Mouse (Mus musculus) forebrain, embryonic 14.5 days (tissue): ENCODE results near the gene Usp33. TPM values are rescaled to one million over a fixed set of nuclear protein-coding genes. Genes with fewer than 3 reads are reported as not detected.
A peak's percentile ranks its signal among the peaks of the same experiment; 100 is the strongest.

Source experiments
- ATAC-seq: fragments of 200-750 bp; cut with Nextera tagmentation; 2 replicates; pipeline ENCODE4 v1.8.0; 2017; ENCODE audit warnings: mild to moderate bottlenecking, moderate library complexity
- DNase-seq: peaks from one replicate; pipeline ENCODE4 v3.0.0-alpha.2; 2015; ENCODE audit warnings: low spot score
- H3K27ac ChIP-seq: fragments of 300-500 bp; sonication (generic); 2 replicates; pipeline ENCODE4 v1.5.1; 2014; ENCODE audit warnings: low read depth, mild to moderate bottlenecking, control low read depth, low read length, moderate library complexity
- H3K27me3 ChIP-seq: fragments of 300-500 bp; sonication (generic); replicated peaks from 2 replicates; pipeline ENCODE4 v1.6.1; 2014; ENCODE audit warnings: low read length, control low read depth, mixed read lengths; ENCODE audit not compliant: control insufficient read depth, insufficient read depth
- H3K36me3 ChIP-seq: fragments of 300-500 bp; sonication (generic); 2 replicates; pipeline ENCODE4 v1.6.1; 2014; ENCODE audit warnings: low read length, control low read depth; ENCODE audit not compliant: control insufficient read depth, insufficient read depth
- H3K4me1 ChIP-seq: fragments of 300-500 bp; sonication (generic); 2 replicates; pipeline ENCODE4 v1.6.1; 2014; ENCODE audit warnings: antibody characterized with exemption, low read length, control low read depth; ENCODE audit not compliant: control insufficient read depth, insufficient read depth
- H3K4me2 ChIP-seq: fragments of 300-500 bp; sonication (generic); 2 replicates; pipeline ENCODE4 v1.6.1; 2014; ENCODE audit warnings: mild to moderate bottlenecking, control low read depth, low read length
- H3K4me3 ChIP-seq: fragments of 300-500 bp; sonication (generic); 2 replicates; pipeline ENCODE4 v1.5.1; 2014; ENCODE audit warnings: low read depth, low read length, control low read depth
- H3K9ac ChIP-seq: fragments of 300-500 bp; sonication (generic); 2 replicates; pipeline ENCODE4 v1.6.1; 2014; ENCODE audit warnings: mild to moderate bottlenecking, low read length, control low read depth, moderate library complexity
- H3K9me3 ChIP-seq: fragments of 300-500 bp; sonication (generic); replicated peaks from 2 replicates; pipeline ENCODE4 v1.6.1; 2016; ENCODE audit warnings: low read length, control low read depth, mixed read lengths; ENCODE audit not compliant: control insufficient read depth
- WGBS: fragments of 180-500 bp; shearing (Covaris S2); extraction: QIAGEN DNeasy Blood & Tissue Kit; methylation state at CpG from one replicate; pipeline ENCODE4 v1.1.7; 2014; 5-methylcytosine and 5-hydroxymethylcytosine counted together
- polyA plus RNA-seq: library from polyadenylated mRNA; unstranded; fragments of >200 nt; fragmentation: Nextera tagmentation; extraction: Ambion mirVana; gene quantifications from 2 replicates; pipeline ENCODE4 v1.2.1, GENCODE M21; 2014

The Usp33 gene
- polyA plus RNA-seq = 85.4 and 97.3 TPM in 2 replicates

DNA sequence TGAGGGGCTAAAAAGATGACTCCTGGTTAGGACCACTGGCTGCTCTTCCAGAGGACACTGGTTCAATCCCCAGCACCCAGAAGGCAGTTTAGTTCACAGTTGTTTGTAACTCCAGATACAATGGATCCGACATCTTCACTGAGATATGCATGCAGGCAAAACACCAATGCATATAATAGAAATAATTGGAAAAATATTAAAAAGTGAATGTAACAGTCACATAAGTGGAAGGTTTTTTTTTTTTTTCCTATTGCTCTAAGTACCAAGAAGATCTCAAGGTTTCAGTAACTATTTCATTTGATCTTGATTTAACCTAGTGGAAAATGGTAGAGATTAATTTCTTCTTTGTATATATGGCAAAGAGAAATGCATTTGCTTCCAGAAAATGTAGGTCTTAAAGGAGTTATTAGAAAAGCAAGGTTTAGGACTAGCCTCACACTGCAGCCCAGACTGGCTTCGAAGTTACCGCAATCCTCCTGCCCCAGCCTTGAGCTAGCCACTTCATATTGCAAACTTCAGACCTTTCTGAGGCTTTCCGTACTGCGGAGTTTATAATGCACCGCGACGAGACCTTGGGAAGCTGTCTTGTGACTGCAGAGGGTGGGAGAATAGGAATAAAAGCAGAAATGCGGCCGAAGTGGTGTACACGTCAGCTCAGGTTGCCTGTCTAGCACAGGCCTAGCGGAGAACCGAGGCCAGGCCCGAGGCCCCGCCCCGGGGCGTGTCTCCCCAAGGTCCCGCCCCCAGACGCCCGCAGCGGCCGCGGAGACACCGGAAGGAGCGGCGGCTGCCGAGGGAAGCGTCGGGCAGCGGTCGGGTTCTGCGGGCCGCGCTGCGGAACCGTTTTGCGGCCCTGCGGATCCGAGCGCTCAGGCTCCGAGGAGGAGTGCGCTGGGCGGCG, at the start of gene Usp33:
Gene Usp33 (plus strand): TSS at position 747 of the 901 bp plus-strand sequence.
- peak; percentile 99 for ATAC-seq

DNA sequence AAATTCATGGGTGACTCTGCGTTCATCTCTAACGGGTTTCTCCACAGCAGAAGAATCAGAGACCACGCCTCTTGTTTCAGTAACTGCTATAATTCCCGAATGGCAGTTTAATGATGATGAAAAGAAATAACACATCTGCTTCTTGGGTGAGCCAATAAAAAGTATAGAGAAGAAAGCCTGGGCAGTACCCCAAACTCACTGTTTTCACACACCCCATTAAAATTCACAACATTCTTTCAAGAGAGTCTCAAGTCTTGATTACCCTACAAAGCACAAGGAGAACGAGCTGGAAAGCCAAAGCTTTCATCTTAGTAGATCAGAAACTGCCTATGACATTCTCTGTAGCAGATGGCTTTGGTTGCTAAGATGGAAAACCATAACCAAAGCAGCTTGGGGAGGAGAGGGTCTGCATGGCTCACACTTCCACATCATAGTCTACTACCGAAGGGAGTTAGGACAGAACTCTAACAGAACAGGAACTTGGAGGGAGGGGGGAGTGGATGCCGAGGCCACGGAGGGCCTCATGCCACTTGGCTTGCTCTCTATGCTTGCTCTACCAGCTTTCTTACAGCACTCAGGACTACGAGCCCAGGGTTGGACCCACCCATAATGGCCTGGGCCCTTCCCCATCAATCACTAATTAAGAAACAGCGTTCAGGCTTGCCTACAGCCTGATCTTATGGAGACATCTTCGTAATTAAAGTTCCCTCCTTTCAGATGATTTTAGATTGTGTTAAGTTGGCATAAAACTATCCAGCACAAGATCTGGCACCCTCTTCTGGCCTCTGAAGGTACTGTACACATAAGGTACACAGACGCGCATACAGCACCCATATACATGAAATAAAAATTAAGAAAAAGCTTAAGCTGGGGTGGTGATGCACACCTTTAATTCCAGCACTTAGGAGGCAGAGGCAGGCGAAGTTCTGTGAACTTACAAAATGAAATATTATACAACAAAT, 45.6 kb upstream of the Usp33 start:
- 88% methylated on average over 14 of the region's 14 CpGs for WGBS

More for the DNA sequence above, at the start of gene Usp33:
- Histone ChIP-seq H3K9me3 (no peaks in the 10 kb centered on the region), H3K4me1 (peaks cover 6% of the 10 kb centered on the region), H3K4me2 (peak within 1 kb of the TSS; percentile 63), H3K27ac (peak within 1 kb of the TSS; percentile 71), H3K36me3 (no peaks in the 10 kb centered on the region), H3K9ac (peak within 1 kb of the TSS; percentile 85), H3K27me3 (no peaks in the 10 kb centered on the region), H3K4me3 (peak within 1 kb of the TSS; percentile 67)
- DNase-seq = peak; percentile 94
- 9% methylated on average over 33 of the region's 44 CpGs for WGBS

DNA sequence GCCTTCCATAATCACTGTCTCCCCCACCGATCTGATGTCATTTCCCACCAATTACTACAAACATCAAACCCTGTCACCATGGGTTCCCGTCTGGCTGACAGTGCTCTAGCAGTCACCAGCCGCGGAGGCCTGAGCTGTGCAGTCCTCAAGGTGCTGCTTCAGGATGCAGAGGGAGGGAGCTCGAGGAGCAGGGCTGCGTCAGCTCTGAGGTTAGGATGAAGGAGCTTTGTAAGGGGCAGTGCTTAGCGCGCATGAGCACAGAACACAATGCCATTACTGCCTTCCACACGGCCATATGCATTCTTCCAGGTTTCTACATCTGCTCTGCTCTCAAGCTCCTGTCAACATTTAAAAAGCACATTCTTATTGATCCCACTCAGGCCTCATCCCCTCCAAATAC, 43.3 kb upstream of the Usp33 start:
- ATAC-seq = no peak
- WGBS = 73% methylated on average over 9 of the region's 9 CpGs
- no peak overlapping the region for H3K9ac ChIP-seq

More for the DNA sequence above, 45.6 kb upstream of the Usp33 start:
- ATAC-seq (no peak), DNase-seq (no peak)
- Histone ChIP-seq H3K9ac (no peak overlapping the region), H3K4me2 (no peak overlapping the region), H3K9me3 (no peaks in the 10 kb centered on the region), H3K27me3 (no peaks in the 10 kb centered on the region), H3K36me3 (peaks cover 32% of the 10 kb centered on the region), H3K27ac (no peak overlapping the region), H3K4me3 (no peak overlapping the region), H3K4me1 (no peaks in the 10 kb centered on the region)

DNA sequence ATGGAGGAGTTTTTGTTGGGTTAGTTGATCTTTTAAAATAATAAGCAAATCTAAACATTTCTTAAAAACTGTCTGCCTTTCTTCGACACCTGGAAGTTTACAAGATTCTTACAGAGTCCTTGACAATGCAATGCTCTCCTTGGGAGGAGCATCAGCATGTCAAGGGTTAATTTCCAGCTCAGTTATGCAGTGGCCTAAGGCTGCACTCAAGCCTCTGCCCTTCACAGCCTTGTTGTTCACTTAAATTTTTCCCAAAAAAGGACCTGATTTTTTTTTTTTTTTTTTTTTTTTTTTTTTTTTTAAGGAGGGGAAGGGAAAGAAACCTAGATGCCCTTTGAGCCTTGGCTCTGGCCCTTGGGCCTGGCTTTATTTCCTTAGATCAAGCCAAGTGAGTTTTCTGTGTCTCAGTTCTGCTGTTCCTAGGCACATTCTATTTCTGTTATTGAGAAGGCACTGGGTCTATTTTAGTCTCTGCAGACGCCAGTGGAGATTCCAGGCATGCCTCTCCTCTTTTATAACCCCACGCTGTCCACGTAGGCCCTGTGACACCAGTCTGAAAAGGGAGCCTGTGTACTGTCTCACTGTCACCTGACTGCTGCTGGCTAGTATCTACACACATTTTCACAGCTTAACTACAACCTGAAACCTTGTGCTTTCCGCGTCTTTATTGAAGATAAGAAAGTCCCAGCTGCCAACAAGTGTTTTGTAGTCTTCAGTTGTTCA, 42.0 kb upstream of the Usp33 start:
- H3K4me2 ChIP-seq = no peak overlapping the region
- H3K4me1 ChIP-seq = no peaks in the 10 kb centered on the region
- no peaks in the 10 kb centered on the region for H3K27me3 ChIP-seq
- H3K27ac ChIP-seq = no peak overlapping the region
- no peak for DNase-seq
- H3K9ac ChIP-seq = no peak overlapping the region
- no peak overlapping the region for H3K4me3 ChIP-seq
- H3K9me3 ChIP-seq = no peaks in the 10 kb centered on the region
- H3K36me3 ChIP-seq = peaks cover 26% of the 10 kb centered on the region
- WGBS = 78% methylated on average over 6 of the region's 6 CpGs
- no peak for ATAC-seq

More for the DNA sequence above, 43.3 kb upstream of the Usp33 start:
- no peak overlapping the region for H3K4me3 ChIP-seq
- H3K36me3 ChIP-seq = peaks cover 26% of the 10 kb centered on the region
- DNase-seq = no peak
- H3K4me2 ChIP-seq = no peak overlapping the region
- no peaks in the 10 kb centered on the region for H3K9me3 ChIP-seq
- no peak overlapping the region for H3K27ac ChIP-seq
- no peaks in the 10 kb centered on the region for H3K27me3 ChIP-seq
- H3K4me1 ChIP-seq = no peaks in the 10 kb centered on the region

DNA sequence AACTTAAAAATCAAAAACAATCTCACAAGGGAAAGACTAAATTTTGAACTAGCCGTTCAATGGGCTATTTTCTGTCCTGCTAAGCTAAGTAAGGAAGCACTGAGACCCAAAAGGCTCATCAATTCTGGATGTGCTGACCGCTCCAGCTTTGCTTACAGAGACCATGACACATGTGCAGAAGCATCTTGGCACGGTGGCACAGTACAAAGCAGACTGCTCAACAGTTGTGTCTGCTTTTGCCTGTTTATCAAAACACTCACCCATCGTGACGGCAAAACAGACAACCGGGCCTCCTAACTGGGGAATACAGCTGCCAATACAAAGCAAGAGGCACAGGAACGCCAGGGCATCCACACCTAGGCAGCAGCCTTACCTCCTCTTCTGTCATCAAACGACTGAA, 41.2 kb upstream of the Usp33 start:
- Histone ChIP-seq H3K27me3 (no peaks in the 10 kb centered on the region), H3K9me3 (no peaks in the 10 kb centered on the region), H3K9ac (no peak overlapping the region), H3K4me3 (no peak overlapping the region), H3K4me1 (no peaks in the 10 kb centered on the region), H3K4me2 (no peak overlapping the region), H3K27ac (no peak overlapping the region), H3K36me3 (peaks cover 31% of the 10 kb centered on the region)
- DNase-seq (no peak), ATAC-seq (no peak)
- WGBS = 93% methylated on average over 8 of the region's 8 CpGs

DNA sequence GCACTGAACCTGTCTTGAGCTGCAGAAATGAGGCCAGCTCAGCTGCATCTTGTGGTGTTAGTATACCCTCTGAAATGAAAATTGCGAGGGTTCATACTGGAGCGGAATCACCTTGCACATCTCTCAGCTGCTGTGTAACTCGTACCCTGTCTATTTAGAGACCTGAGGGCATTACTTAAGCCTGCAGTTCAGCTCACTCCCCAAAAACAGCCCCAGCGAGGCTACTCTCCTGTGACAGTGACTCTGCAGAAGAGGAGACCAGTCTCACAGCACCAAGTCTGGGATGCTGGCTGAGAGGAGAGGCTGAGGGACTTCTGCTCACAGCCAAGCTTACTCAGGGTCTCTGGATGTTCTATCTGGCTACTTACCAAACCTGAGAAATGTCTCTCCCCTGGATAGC, 40.3 kb upstream of the Usp33 start:
- ATAC-seq (no peak), DNase-seq (no peak)
- 86% methylated on average over 4 of the region's 4 CpGs for WGBS
- peaks cover 34% of the 10 kb centered on the region for H3K36me3 ChIP-seq
- H3K9me3 ChIP-seq = no peaks in the 10 kb centered on the region
- H3K4me1 ChIP-seq = no peaks in the 10 kb centered on the region
- no peaks in the 10 kb centered on the region for H3K27me3 ChIP-seq
- no peak overlapping the region for H3K9ac ChIP-seq
- H3K4me2 ChIP-seq = no peak overlapping the region
- no peak overlapping the region for H3K4me3 ChIP-seq
- H3K27ac ChIP-seq = no peak overlapping the region

DNA sequence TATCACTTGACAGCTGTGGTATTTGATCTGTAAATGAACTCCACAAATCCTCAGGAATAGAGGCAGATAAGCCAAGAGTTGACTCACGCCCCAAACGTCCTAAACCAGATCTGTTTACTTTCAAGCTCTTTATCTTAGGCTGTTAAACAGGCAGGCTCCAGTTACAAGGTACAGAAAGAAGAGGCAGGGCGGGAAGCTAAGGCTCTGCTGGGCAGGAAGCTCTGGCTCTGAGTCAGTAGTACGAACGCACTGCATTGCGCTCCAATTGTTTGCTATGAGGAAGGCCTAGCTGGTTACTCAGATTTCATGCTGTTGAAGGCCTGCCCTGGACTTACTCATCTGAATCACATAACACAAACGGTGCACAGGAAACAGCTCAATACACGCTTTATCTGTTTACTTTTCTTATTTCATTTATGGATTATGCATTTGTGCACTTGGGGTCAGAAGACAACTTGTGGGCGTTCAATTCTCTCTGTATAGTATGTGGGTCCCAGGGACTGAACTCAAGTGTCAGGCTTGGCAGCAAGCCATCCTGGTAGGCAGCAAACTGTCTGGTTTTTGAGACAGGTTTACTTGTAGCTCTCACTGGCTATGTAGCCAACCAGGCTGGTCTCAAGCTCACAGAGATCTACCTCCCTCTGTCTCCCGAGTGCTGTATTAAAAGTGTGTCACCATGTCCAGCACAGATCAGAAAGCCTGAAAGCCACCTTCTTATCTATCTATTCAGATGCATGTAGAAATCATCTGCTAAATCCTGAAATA, 37.6 kb upstream of the Usp33 start:
- no peak for ATAC-seq
- Histone ChIP-seq H3K9ac (no peak overlapping the region), H3K27ac (no peak overlapping the region), H3K9me3 (no peaks in the 10 kb centered on the region), H3K4me2 (no peak overlapping the region), H3K36me3 (peaks cover 38% of the 10 kb centered on the region), H3K4me1 (no peaks in the 10 kb centered on the region), H3K4me3 (no peak overlapping the region), H3K27me3 (no peaks in the 10 kb centered on the region)
- DNase-seq = no peak
- WGBS = 76% methylated on average over 10 of the region's 10 CpGs

DNA sequence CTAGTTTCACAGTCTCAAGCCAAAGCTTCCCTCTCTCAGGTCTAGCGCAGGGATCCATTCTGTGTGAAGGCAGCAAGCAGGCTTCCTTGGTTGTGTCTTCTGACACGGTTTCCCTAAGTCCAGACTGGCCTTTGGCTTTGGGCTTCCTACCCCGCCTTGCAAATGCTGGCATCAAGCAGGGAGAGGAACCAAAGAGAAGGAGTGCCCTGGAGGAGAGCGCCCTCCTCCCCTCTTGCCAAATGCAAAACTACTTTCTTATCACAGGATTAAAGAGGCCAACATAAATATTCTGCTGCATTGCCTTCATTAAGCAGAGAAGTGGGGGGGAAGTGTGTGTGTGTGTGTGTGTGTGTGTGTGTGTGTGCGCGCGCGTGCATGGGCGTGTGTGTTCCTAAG, 37.0 kb upstream of the Usp33 start:
- WGBS = 92% methylated on average over 9 of the region's 9 CpGs
- Histone ChIP-seq H3K4me3 (no peak overlapping the region), H3K36me3 (peaks cover 38% of the 10 kb centered on the region), H3K4me2 (no peak overlapping the region), H3K27ac (no peak overlapping the region), H3K9ac (no peak overlapping the region), H3K4me1 (no peaks in the 10 kb centered on the region), H3K9me3 (no peaks in the 10 kb centered on the region), H3K27me3 (no peaks in the 10 kb centered on the region)
- DNase-seq = no peak
- no peak for ATAC-seq
